Mouse (Mus musculus): ENCODE measurements around the gene Ctse.

The Ctse gene

DNA sequence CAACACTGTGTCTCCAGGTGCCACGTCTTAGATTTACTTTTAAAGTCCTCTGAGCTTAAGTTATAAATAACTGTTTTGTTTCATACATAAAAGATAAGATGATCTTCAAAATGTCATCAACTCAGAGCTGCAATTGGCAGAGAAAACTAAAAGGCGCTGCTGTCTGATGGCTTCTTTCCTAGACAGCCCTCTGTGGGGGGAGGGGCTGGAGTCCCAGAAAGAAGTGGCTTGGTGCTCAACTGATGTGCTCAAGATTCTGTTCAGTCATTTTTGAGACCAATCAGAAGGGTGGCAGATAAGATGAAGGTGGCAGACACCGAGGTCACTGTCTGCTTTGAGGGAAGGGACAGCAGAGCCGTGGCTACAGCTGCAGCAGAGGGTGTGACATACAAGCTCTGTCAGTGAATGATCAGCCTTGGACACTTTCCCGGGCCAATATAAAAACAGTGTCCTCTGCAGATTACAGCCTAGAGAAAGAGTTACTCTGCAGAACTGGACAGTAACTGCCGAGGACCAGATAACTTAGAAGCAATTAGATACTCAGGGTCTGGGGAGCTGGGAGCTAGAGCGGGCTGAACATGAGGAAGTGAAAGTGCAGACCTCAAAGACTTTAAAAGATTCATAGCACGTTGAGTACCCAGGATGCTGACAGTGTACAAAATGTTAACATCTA lies 64.1 kb downstream of the Ctse start:
- no peak for DNase-seq

DNA sequence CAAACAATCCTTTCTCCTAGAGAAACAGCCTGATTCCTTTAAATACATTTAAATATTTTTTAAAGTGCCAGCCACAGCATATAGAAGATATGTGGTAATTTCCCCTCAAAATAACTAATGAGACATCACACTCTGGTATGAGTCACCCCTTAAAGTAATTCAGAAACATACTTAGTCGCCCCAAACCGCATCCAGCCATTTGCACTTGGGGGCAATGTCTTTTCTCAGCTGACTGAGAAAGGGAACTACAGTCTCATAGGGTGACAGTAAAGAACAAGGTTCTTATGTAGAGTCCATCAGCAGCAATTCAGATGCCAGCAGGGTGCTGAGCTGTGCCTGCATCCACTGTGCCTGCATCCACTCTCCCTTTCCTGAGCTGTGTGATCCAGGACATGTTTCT lies 65.4 kb downstream of the Ctse start:
- no peak for DNase-seq

DNA sequence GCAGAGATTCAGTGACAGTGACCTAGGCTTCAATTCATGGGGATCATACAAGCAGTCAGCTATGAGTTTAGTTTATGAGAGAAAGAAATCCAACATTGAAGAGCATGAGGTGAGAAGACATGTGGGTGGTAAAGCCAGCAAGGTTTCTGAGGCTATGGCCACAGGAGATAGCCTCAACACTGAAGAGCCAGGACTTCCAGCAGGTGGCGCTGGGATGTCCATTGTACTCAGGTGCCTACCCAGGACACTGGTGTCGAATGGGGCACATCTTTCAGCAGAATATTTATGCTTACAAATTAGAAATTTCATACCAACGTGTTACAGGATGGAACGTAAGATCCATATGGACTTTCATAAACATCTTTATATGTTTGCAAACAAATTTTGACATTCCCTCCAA lies 70.2 kb downstream of the Ctse start:
- DNase-seq: peak; percentile 20

DNA sequence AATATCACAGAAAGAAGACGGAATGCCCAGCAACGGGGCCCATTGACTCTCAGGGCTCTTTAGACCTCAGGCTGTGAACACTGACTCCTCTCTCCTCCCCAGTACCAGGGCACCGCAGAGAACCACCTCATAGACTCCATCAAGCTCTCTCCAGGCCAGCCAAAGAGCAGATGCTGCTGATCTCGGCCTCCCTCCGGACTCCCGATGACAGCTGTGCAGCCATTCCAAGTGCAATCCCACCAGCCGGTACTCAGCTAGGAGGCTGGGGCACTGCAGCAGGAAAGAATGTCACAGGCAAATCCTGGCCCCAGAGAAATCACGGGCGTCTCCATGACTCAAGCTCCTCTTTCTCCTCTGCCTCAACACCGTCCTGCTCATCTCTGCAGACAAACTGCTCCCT lies 73.4 kb downstream of the Ctse start:
- DNase-seq: no peak

DNA sequence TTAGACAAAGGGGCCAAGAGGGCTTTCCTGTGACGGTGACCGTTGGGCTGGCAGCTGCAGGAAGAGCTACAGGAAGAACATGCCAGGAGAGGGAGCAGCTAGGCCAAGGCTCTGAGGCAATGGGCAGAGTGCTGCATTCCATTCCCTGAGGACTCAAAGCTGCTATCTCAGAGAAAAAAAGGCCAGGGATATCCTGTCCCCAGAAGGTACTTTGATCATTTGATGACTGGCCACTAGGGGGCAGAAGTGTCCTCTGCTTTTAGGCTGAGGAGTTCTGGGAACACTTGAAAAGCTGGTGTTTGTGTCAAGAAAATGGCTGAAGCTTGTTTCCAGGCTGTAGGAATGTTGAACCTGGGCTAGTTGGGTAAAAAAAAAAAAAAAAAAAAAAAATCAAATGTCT lies 74.3 kb downstream of the Ctse start:
- DNase-seq: peak; percentile 73

DNA sequence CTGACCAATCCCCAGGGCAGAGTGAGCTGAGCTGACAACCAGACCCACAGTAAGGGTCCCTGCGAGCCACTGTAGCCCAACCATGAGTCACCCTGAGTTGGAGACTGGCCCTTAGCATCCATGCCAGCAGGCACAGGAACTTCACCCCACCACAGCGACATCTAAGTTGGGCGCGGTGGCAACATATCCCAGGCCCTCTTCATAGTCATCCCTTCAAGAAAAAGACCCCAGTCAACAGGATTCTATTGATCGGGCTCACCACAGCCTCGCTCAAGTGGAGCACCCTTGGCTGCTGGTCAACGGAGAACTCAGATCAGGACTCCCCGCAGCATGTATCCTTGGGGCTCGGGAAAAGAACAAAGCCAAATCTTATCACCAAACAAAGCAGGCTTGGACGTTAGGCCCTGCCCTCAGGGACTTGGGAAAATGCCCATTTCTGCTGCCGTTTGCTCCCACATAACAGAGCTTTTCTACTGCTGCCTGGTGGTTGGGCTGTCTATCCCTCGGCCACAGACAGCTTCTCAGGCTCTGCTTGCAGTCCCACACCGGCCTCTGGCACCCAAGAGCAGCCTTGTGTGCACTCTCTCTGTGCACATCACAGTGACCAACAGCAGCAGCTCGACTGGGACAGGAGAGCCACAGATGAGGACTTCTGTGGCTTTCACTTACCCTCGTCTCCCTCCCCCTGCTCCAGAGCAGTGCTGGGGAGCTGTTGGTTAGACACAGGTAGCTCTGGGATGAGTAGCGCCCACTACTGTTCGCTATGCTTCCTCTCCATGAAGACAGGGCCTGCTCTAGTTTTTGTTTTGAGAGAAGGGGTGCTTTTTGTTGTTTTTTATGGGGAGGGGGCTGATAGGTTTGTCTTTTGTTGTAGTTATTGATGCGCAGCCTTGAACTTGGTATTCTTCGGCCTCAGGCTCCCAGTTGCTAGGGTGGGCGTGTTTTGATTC lies 76.6 kb downstream of the Ctse start:
- no peak for DNase-seq

DNA sequence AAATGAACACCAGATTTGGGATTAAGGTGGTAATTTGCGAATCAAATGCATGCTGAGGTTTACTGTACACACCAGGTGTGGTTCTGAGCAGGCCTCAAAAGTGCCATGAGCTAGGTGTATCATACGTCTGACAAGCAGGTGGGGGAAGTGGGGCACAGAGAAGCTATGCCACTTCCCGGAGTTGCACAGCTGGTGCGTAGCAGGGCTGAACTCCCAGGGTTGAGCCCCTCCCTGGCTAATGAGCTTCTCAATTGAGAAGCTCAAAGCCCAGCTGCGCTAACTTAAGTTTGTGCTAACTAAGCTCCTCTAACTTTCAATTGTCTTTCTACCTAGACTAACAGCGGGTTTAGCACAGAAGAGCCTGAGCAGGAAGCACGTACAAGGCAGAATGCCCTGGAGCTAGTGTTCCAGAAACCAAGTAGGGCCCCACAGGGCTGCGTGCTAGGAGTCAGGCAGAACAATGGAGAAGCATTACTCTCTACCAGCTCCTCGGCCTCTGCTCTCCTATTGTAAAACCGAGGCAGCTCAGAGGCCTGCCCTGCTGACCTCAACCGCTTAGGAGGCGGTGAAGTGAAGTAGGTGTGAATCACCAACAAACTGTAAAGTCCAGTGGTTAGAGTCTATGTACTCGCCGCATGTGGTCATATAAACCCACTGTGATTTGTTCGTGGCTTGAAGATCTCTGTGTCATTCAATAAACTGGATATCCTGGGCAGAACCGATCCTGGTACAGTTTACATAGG lies 81.0 kb downstream of the Ctse start:
- no peak for DNase-seq

DNA sequence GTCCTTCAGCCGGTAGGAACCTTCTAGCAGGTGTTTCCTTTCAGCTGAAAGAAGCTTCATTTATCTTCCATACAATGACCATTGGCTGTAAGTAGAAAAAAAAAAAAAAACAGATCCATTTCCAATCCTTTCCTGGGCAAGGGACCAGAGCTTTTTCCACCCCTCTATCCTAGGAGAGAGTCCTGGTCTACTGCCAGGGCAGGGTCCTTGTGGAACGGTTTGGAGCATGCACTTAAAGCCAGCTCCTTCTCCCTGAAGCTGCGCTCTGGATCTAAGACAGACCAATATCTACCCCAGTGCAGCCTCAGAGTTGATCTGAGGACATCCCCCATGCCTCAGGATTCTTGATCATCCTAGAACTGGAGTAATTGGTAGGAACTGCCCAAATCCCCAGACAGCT lies 83.9 kb downstream of the Ctse start:
- DNase-seq: no peak

DNA sequence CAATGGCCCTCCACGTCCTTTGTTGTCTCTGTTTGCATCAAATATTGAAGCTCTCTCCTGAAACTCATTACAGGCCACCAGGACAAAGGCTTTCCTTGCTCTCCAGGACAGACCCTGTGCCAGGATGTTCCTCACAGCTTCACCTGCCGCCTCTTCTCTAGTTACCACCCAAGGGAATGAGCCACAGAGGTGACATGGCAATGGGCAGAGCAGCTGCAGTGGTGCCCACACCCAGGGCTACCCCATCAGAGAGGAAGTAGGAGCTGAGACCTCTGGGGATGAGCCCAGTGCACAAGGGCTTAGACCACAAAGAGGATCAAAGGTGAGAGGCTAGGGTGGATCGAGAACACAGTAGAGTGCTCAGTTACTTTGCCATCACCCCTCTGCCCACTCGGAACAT lies 85.4 kb downstream of the Ctse start:
- DNase-seq: no peak
